Mouse (Mus musculus): ENCODE results near the gene Krt81.

Gene Krt81

GRCm38 (mm10) chr15:101453093-101453736 lies 10.3 kb downstream of the Krt81 start:
- no peak for DNase-seq (ENCODE audit: low read depth, low spot score)

- no peak for DNase-seq (ENCODE audit: low read depth, low spot score)
These were observed 16.1 kb downstream of the Krt81 start, which contains the start of gene Krt88 for GRCm38 (mm10) chr15:101447444-101447843. TSS of gene Krt88 (plus strand) at chr15:101447744.

- no peak for DNase-seq (ENCODE audit: low read depth, low spot score)
These were observed 17.0 kb downstream of the Krt81 start for GRCm38 (mm10) chr15:101446572-101446971.

GRCm38 (mm10) chr15:101440837-101441236 lies 22.7 kb downstream of the Krt81 start:
- peak; percentile 36 for DNase-seq (ENCODE audit: low read depth, low spot score)

- DNase-seq (ENCODE audit: low read depth, low spot score), result no peak
These were observed 25.0 kb downstream of the Krt81 start, which contains the start of gene Krt87 for GRCm38 (mm10) chr15:101438555-101438954. TSS of gene Krt87 (minus strand) at chr15:101438804.

- no peak for DNase-seq (ENCODE audit: low read depth, low spot score)
These were observed 26.9 kb downstream of the Krt81 start for GRCm38 (mm10) chr15:101436611-101437010.

GRCm38 (mm10) chr15:101424914-101425313 lies 38.6 kb downstream of the Krt81 start:
- no peak for DNase-seq (ENCODE audit: low read depth, low spot score)

- no peak for DNase-seq (ENCODE audit: low read depth, low spot score)
These were observed 42.6 kb downstream of the Krt81 start for GRCm38 (mm10) chr15:101420903-101421302.

GRCm38 (mm10) chr15:101418950-101419349 lies 44.6 kb downstream of the Krt81 start:
- no peak for DNase-seq (ENCODE audit: low read depth, low spot score)

- DNase-seq (ENCODE audit: low read depth, low spot score), result no peak
These were observed 48.6 kb downstream of the Krt81 start for GRCm38 (mm10) chr15:101414807-101415565.

GRCm38 (mm10) chr15:101413916-101414635 lies 49.5 kb downstream of the Krt81 start:
- no peak for DNase-seq (ENCODE audit: low read depth, low spot score)

- no peak for DNase-seq (ENCODE audit: low read depth, low spot score)
These were observed 51.4 kb downstream of the Krt81 start for GRCm38 (mm10) chr15:101412188-101412587.

GRCm38 (mm10) chr15:101410775-101411174 lies 52.8 kb downstream of the Krt81 start, which contains the start of gene Krt7:
TSS of gene Krt7 (plus strand) at chr15:101411043.
- DNase-seq (ENCODE audit: low read depth, low spot score), result no peak

All from brain, embryonic 18.5 days (tissue).